Mouse (Mus musculus): ENCODE measurements at regions not wholly inside any gene's neighbourhood (a gene's known extent, or its start where the extent isn't known, plus 50 kb on each side); places are given as distances from the start of the nearest gene placed in this dataset.

GRCm38 (mm10) chr2:179238166-179238565 lies 204.1 kb upstream of the Cdh4 start:
- DNase-seq (ENCODE audit: low spot score): no peak

- DNase-seq (ENCODE audit: low spot score): no peak
These were observed 181.3 kb upstream of the Cdh4 start for GRCm38 (mm10) chr2:179260892-179261291.

GRCm38 (mm10) chr2:179263888-179264287 lies 178.3 kb upstream of the Cdh4 start:
- DNase-seq (ENCODE audit: low spot score): no peak

GRCm38 (mm10) chr2:179265436-179265835 lies 176.8 kb upstream of the Cdh4 start:
- no peak for DNase-seq (ENCODE audit: low spot score)

GRCm38 (mm10) chr2:179277204-179277886 lies 164.9 kb upstream of the Cdh4 start:
- no peak for DNase-seq (ENCODE audit: low spot score)

- DNase-seq (ENCODE audit: low spot score): no peak
These were observed 164.3 kb upstream of the Cdh4 start for GRCm38 (mm10) chr2:179277887-179278282.

- DNase-seq (ENCODE audit: low spot score): no peak
These were observed 160.0 kb upstream of the Cdh4 start for GRCm38 (mm10) chr2:179282276-179282675.

GRCm38 (mm10) chr2:179290394-179290793 lies 151.8 kb upstream of the Cdh4 start:
- no peak for DNase-seq (ENCODE audit: low spot score)

- DNase-seq (ENCODE audit: low spot score): no peak
These were observed 151.1 kb upstream of the Cdh4 start for GRCm38 (mm10) chr2:179291046-179291563.

- DNase-seq (ENCODE audit: low spot score): no peak
These were observed 150.3 kb upstream of the Cdh4 start for GRCm38 (mm10) chr2:179291958-179292357.

GRCm38 (mm10) chr2:179292566-179292965 lies 149.7 kb upstream of the Cdh4 start:
- DNase-seq (ENCODE audit: low spot score): no peak

GRCm38 (mm10) chr2:179293114-179293513 lies 149.1 kb upstream of the Cdh4 start:
- no peak for DNase-seq (ENCODE audit: low spot score)

GRCm38 (mm10) chr2:179297057-179297456 lies 145.2 kb upstream of the Cdh4 start:
- DNase-seq (ENCODE audit: low spot score): no peak

- DNase-seq (ENCODE audit: low spot score): no peak
These were observed 138.5 kb upstream of the Cdh4 start for GRCm38 (mm10) chr2:179303765-179304164.

- no peak for DNase-seq (ENCODE audit: low spot score)
These were observed 134.8 kb upstream of the Cdh4 start for GRCm38 (mm10) chr2:179307286-179307931.

GRCm38 (mm10) chr2:179307932-179308303 lies 134.3 kb upstream of the Cdh4 start:
- DNase-seq (ENCODE audit: low spot score): no peak

GRCm38 (mm10) chr2:179318046-179318445 lies 124.2 kb upstream of the Cdh4 start:
- no peak for DNase-seq (ENCODE audit: low spot score)

GRCm38 (mm10) chr2:179325242-179325641 lies 117.0 kb upstream of the Cdh4 start:
- no peak for DNase-seq (ENCODE audit: low spot score)

- no peak for DNase-seq (ENCODE audit: low spot score)
These were observed 109.2 kb upstream of the Cdh4 start for GRCm38 (mm10) chr2:179332872-179333489.

GRCm38 (mm10) chr2:179333587-179333986 lies 108.6 kb upstream of the Cdh4 start:
- no peak for DNase-seq (ENCODE audit: low spot score)

GRCm38 (mm10) chr2:179336235-179336634 lies 106.0 kb upstream of the Cdh4 start:
- no peak for DNase-seq (ENCODE audit: low spot score)

GRCm38 (mm10) chr2:179352676-179353075 lies 89.6 kb upstream of the Cdh4 start:
- no peak for DNase-seq (ENCODE audit: low spot score)

GRCm38 (mm10) chr2:179354866-179355265 lies 87.4 kb upstream of the Cdh4 start:
- no peak for DNase-seq (ENCODE audit: low spot score)

Data from ovary, postnatal 14 days (tissue).